Mouse (Mus musculus): ENCODE measurements around the gene Srprb. TPM values are rescaled to one million over a fixed set of nuclear protein-coding genes. Genes with fewer than 3 reads are reported as not detected.
A peak's percentile ranks its signal among the peaks of the same experiment; 100 is the strongest.

Gene Srprb
- 68.2 and 68.4 TPM in 2 replicates for polyA plus RNA-seq (2016; fragmentation: Nextera tagmentation; extraction: Ambion mirVana)

GRCm38 (mm10) chr9:103201561-103202260 is at the start of gene Srprb:
Gene Srprb, minus strand, starts transcription at chr9:103202137.
- Histone ChIP-seq H3K4me1 (peaks cover 8% of the 10 kb centered on the region; the same call in 1 of the 2 replicates), H3K27ac (replicated peaks) (peak within 1 kb of the TSS; percentile 95), H3K9me3 (replicated peaks) (no peaks in the 10 kb centered on the region), H3K27me3 (ENCODE audit: low read depth, poor library complexity, severe bottlenecking) (no peaks in the 10 kb centered on the region), H3K4me3 (peak within 1 kb of the TSS; percentile 95), H3K36me3 (peaks cover 39% of the 10 kb centered on the region)
- under 1% methylated on average over 45 of the region's 45 CpGs for WGBS
- peak; percentile 90 for DNase-seq (ENCODE audit: low spot score)

- 71% methylated on average over 4 of the region's 4 CpGs for WGBS
- no peaks in the 10 kb centered on the region for H3K27me3 ChIP-seq (ENCODE audit: low read depth, poor library complexity, severe bottlenecking)
- H3K36me3 ChIP-seq, result no peaks in the 10 kb centered on the region
- H3K27ac ChIP-seq (replicated peaks), result no peak overlapping the region
- peaks cover 4% of the 10 kb centered on the region; the same call in 1 of the 2 replicates for H3K4me1 ChIP-seq
- H3K4me3 ChIP-seq, result no peak overlapping the region
- H3K9me3 ChIP-seq (replicated peaks), result 0 out of 2 replicates have a peak, but pooled peaks cover 2% of the 10 kb centered on the region
- no peak for DNase-seq (ENCODE audit: low spot score)
These were observed 46.7 kb upstream of the Srprb start for GRCm38 (mm10) chr9:103248618-103249017.

DNA sequence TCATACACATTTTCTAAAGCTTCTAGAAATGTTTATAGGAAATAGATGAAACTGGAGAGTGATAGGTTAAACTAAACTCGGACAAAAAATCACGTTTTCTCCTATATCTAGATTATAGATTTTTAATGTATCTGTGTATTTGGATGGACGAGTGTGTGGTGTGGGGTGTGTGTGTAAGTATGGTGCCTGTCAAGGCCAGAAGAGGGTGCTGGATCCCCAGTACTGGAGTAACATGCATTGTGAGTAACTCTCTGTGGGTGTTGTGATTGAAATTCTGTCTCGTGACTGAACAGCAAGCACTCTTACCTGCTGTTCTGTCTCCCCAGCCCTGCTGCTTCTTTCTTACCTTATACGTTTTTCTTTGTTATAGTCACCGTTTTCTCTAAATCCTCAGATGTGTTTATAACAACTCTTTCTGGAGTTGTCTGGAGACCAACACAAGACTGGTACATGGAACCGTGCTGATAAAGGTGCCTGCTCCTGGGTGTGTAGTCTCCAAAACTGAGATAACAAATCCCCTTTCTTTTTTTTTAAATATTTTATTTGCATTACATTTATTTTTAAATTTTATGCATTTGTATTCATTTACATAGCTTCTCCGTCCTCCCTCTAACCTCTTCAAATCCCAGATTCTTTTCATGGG is 44.7 kb upstream of the Srprb start:
- WGBS, result 88% methylated on average over 8 of the region's 8 CpGs
- Histone ChIP-seq H3K27me3 (ENCODE audit: low read depth, poor library complexity, severe bottlenecking) (no peaks in the 10 kb centered on the region), H3K36me3 (no peaks in the 10 kb centered on the region), H3K4me1 (peaks cover 4% of the 10 kb centered on the region; the same call in 1 of the 2 replicates), H3K9me3 (replicated peaks) (no peaks in the 10 kb centered on the region), H3K4me3 (no peak overlapping the region), H3K27ac (replicated peaks) (no peak overlapping the region)
- no peak for DNase-seq (ENCODE audit: low spot score)

- Histone ChIP-seq H3K9me3 (replicated peaks) (no peaks in the 10 kb centered on the region), H3K4me3 (no peak overlapping the region), H3K27ac (replicated peaks) (no peak overlapping the region), H3K4me1 (peaks cover 4% of the 10 kb centered on the region; the same call in 1 of the 2 replicates), H3K36me3 (no peaks in the 10 kb centered on the region), H3K27me3 (ENCODE audit: low read depth, poor library complexity, severe bottlenecking) (no peaks in the 10 kb centered on the region)
- 93% methylated on average over 4 of the region's 4 CpGs for WGBS
- no peak for DNase-seq (ENCODE audit: low spot score)
These were observed 41.7 kb upstream of the Srprb start for GRCm38 (mm10) chr9:103243640-103244039.

GRCm38 (mm10) chr9:103241206-103241605 is 39.3 kb upstream of the Srprb start:
- WGBS, result 80% methylated on average over 2 of the region's 2 CpGs

GRCm38 (mm10) chr9:103239471-103239870 is 37.5 kb upstream of the Srprb start:
- H3K4me3 ChIP-seq, result no peak overlapping the region
- no peak for DNase-seq (ENCODE audit: low spot score)
- H3K9me3 ChIP-seq (replicated peaks), result no peaks in the 10 kb centered on the region
- no peaks in the 10 kb centered on the region for H3K36me3 ChIP-seq
- 0 out of 2 replicates have a peak, but pooled peaks cover 3% of the 10 kb centered on the region for H3K4me1 ChIP-seq
- WGBS, result 91% methylated on average over 6 of the region's 6 CpGs
- no peaks in the 10 kb centered on the region for H3K27me3 ChIP-seq (ENCODE audit: low read depth, poor library complexity, severe bottlenecking)
- H3K27ac ChIP-seq (replicated peaks), result no peak overlapping the region

More at GRCm38 (mm10) chr9:103241206-103241605, 39.3 kb upstream of the Srprb start:
- no peak overlapping the region for H3K4me3 ChIP-seq
- DNase-seq (ENCODE audit: low spot score), result no peak
- no peak overlapping the region for H3K27ac ChIP-seq (replicated peaks)
- H3K4me1 ChIP-seq, result no peaks in the 10 kb centered on the region
- H3K36me3 ChIP-seq, result no peaks in the 10 kb centered on the region
- H3K9me3 ChIP-seq (replicated peaks), result no peaks in the 10 kb centered on the region
- no peaks in the 10 kb centered on the region for H3K27me3 ChIP-seq (ENCODE audit: low read depth, poor library complexity, severe bottlenecking)

- no peaks in the 10 kb centered on the region for H3K9me3 ChIP-seq (replicated peaks)
- WGBS, result 69% methylated on average over 7 of the region's 7 CpGs
- DNase-seq (ENCODE audit: low spot score), result no peak
- H3K4me3 ChIP-seq, result no peak overlapping the region
- no peaks in the 10 kb centered on the region for H3K27me3 ChIP-seq (ENCODE audit: low read depth, poor library complexity, severe bottlenecking)
- peak overlapping the region; percentile 64; the same call in 1 of the 2 replicates for H3K27ac ChIP-seq (replicated peaks)
- H3K4me1 ChIP-seq, result peaks cover 16% of the 10 kb centered on the region
- H3K36me3 ChIP-seq, result no peaks in the 10 kb centered on the region
These were observed 32.7 kb upstream of the Srprb start for GRCm38 (mm10) chr9:103234565-103235165.

DNA sequence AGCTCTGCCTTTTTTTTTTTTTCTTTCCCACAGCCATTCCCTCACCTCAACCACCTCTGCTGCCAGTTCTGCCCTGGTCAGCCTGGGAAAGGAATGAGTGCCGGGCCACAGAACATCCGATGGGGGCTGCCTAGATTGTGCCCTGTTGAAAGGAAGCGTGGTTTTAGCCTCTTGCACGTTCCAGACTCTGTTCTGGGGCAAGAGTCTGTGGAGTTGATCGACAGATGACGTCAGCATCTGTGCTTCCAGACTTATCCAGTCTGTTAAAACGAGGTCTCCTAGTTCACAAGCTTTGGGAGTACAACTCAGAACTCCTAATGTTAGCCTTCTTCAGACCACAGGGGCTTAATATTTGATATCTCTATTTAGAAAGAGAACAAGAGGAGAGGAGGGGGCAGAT is 32.1 kb upstream of the Srprb start:
- no peak for DNase-seq (ENCODE audit: low spot score)
- peaks cover 16% of the 10 kb centered on the region for H3K4me1 ChIP-seq
- H3K27me3 ChIP-seq (ENCODE audit: low read depth, poor library complexity, severe bottlenecking), result no peaks in the 10 kb centered on the region
- no peaks in the 10 kb centered on the region for H3K36me3 ChIP-seq
- H3K4me3 ChIP-seq, result no peak overlapping the region
- 88% methylated on average over 7 of the region's 7 CpGs for WGBS
- H3K27ac ChIP-seq (replicated peaks), result no peak overlapping the region
- no peaks in the 10 kb centered on the region for H3K9me3 ChIP-seq (replicated peaks)

DNA sequence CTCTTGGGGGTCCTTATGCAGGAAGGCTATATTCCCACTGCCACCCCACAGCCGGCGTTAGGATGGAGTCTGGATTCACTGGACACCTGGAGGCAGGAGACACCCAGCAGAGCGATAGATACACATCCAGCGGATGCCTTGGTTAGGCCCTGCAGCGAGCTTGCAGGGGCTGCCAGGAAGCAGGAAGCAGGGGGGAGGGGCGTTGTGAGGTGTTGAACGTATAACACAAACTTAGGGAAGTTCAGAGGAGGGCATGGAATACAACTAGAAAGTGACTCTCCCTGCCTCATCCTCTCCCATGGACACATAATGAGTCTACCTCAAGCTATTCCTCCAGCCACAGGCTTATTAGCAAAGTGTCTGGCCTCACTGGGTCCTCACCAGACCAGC is 31.1 kb upstream of the Srprb start:
- DNase-seq (ENCODE audit: low spot score), result no peak
- H3K4me3 ChIP-seq, result no peak overlapping the region
- no peaks in the 10 kb centered on the region for H3K9me3 ChIP-seq (replicated peaks)
- 73% methylated on average over 7 of the region's 7 CpGs for WGBS
- no peaks in the 10 kb centered on the region for H3K36me3 ChIP-seq
- H3K4me1 ChIP-seq, result peaks cover 16% of the 10 kb centered on the region
- no peaks in the 10 kb centered on the region for H3K27me3 ChIP-seq (ENCODE audit: low read depth, poor library complexity, severe bottlenecking)
- no peak overlapping the region for H3K27ac ChIP-seq (replicated peaks)

- no peaks in the 10 kb centered on the region for H3K27me3 ChIP-seq (ENCODE audit: low read depth, poor library complexity, severe bottlenecking)
- DNase-seq (ENCODE audit: low spot score), result no peak
- H3K36me3 ChIP-seq, result no peaks in the 10 kb centered on the region
- peaks cover 16% of the 10 kb centered on the region for H3K4me1 ChIP-seq
- H3K4me3 ChIP-seq, result no peak overlapping the region
- WGBS, result 87% methylated on average over 7 of the region's 7 CpGs
- H3K27ac ChIP-seq (replicated peaks), result no peak overlapping the region
- H3K9me3 ChIP-seq (replicated peaks), result no peaks in the 10 kb centered on the region
These were observed 30.5 kb upstream of the Srprb start for GRCm38 (mm10) chr9:103232232-103233005.

DNA sequence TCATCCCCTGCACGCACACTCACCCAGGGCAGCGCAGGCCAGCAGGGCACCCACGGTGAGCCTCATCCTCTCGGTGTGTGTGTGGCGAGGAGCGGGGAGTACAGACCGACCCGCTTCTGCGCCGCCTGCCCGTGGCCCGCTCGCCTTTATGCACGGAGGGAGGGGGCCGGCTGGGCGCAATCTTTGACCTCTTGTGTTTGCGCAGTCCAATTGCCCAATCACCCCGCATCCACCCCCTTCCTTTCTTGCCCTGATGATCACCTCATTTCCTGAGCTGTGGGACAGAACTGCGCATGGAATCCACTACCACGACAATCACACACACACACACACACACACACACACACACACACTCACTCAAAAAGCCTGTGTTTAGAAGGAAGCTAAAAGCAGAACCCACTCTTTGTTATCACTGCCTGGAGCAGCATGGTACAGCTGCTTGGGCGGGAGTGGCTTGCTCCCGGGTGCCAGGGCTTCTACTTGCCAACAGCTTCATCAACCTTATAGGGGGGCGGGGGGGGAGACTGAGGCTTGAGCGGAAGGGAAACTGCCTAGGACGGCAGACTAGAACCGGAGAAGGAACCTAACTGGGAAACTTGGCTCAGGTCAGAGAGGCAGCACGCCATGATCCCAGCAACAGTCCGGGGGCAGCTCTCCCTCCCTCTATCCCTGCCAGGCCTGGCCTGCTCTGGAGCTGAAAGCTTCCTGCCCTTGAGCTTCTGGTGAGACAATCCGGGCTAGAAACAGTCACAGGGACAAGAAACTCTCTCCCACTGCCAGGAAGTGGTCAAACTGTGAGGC is 28.4 kb upstream of the Srprb start, which contains the start of the genes Gm20425 and Trf:
Gene Gm20425, minus strand, starts transcription at position 157 of the 801 bp plus-strand sequence.
Gene Trf, minus strand, starts transcription at position 294 of the 801 bp plus-strand sequence.
- peak within 1 kb of the TSS; percentile 28; the same call in 1 of the 2 replicates for H3K4me3 ChIP-seq
- no peaks in the 10 kb centered on the region for H3K27me3 ChIP-seq (ENCODE audit: low read depth, poor library complexity, severe bottlenecking)
- H3K4me1 ChIP-seq, result peaks cover 16% of the 10 kb centered on the region
- 56% methylated on average over 29 of the region's 29 CpGs for WGBS
- no peaks in the 10 kb centered on the region for H3K9me3 ChIP-seq (replicated peaks)
- DNase-seq (ENCODE audit: low spot score), result peak; percentile 24
- H3K36me3 ChIP-seq, result no peaks in the 10 kb centered on the region
- H3K27ac ChIP-seq (replicated peaks), result peak within 1 kb of the TSS; percentile 72

Data from midbrain, embryonic 10.5 days (tissue).